Mouse (Mus musculus) embryo, embryonic 10.5 days (tissue): ENCODE data around the gene Nrxn2.
A peak's percentile ranks its signal among the peaks of the same experiment; 100 is the strongest.

Experiments used
- DNase-seq: peaks from one replicate; pipeline ENCODE4 v3.0.0-alpha.2; 2015; ENCODE audit warnings: low spot score

The Nrxn2 gene

DNA sequence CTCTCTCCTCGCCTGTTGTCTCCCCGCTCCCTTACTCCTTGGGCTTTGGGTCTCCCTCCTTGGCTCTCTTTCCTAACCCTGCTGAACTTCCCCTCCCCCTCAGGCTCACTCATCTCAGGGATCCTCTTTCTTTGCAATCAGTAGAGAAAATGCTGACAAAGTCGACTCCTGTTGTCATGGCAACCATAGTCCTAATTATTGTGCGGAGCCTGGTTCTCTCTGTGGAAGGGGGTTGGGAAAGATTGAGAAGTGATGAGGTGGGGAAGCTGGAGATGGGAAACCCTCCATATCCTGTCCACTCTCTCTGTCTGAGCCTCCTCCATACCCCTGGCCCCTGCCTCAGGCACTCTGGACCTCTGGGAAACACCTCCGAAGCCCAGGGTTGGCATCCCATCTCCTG, 100.1 kb downstream of the Nrxn2 start:
- peak; percentile 81 for DNase-seq

DNA sequence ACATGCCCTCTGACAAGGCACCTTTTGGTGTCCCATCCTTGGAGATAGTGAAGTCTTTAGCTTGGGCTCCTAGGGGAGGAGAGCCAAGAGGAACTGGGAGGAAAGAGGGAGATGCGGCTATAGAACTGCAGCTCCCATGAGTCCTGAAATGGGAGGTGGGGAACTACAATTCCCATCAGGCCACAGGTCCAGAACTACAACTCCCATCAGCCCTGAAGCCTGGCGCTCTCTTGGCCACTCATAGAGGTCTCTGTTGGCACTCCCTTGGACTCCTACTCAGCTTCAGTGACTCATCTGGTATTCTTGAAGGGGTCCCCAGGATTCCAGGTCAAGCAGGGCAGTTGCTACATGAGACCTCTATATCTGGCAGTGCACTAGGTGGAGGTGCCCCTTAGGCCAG, 101.0 kb downstream of the Nrxn2 start:
- peak; percentile 57 for DNase-seq

DNA sequence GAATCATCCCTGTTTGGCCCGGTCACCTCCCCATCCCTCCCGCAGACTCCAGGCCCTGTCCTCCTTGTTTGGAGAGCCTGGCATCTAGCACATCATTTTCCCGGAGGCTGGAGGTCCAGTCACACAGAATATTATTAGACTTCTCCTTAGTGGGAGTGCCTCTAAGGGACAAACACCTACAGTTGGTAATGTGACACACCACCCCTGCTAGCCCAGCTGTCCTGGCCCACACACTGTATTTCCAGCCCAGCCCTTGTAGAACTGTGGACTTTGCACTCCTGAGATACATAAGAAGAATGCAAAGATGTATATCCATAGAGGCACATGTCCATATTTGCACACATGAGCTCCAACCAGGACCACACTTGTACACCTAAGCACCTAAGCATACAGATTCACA, 103.1 kb downstream of the Nrxn2 start:
- no peak for DNase-seq

DNA sequence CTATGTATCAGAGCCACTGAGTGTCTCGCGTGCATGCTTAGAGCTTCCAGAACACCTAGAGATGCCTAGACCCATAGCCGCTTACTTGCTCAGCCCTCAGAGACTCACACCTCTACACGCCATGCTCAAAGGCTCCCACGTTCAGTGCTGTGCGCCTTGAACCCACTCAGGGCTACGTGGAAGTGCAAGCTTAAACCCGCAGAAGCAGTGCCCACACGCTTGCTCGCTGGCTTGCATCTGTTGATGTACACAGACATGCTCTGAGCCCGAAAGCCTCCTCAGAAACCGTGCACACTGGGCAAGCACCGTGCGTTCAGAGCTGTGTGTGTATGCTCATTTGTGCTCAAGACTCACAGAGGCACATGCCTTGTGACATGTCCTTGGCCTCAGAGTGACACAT, 103.8 kb downstream of the Nrxn2 start:
- no peak for DNase-seq

DNA sequence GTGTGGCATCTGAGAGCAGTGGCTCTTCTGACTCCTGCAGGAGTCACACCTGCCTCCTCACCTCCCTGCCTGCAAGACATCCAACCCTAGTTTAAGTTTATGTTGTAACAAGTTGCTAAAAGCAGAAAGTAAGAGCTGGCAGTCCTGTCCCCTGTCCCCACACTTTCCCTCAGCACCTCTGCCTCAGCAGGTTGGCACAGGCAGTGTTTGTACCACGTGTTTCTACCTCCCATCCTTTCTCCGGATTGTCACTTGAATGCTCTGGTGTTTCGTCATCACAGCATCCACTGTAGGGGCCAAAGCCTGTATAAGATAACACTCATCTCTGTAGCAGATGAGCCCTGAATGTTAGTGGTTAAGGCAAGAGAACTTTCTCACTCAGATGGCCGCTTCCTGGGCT, 106.5 kb downstream of the Nrxn2 start:
- DNase-seq = no peak

DNA sequence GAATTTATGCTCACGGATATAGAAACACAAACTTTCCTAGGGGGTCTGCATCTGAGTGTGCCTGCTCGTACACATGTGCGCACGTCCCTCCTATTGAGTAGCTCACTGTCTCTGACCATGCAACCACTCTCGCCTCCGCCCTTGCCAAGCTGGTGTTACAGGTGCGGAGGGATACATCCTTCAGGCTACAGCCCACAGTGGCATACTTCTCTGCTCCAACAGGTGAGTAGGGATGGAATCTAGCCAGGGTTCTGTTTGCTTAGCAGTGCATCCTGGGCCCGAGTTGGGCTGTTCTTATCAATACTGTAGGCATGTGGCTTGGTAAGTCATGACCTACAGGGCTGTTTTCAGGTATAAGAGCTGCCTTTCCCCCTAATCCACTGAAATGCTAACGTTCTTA, 107.5 kb downstream of the Nrxn2 start:
- no peak for DNase-seq

DNA sequence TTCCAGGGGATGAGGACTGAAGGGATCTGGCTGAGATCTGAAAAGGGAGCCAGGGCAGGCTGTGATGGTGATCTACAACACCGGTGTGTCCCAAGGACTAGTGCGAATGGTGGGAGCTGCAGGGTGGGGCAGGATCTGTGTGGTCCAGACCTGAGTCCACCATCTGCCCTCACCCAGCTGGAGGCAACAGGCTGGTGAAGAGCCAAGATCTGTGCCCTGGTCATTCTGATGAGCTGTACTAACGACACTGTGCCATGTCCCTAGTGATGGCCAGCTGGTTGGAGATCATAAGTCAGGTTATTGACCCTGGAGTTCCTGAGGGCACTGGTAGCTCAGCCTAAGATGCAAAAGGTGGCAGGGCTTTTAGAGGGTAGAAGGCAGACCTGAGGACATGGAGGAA, 108.9 kb downstream of the Nrxn2 start:
- no peak for DNase-seq

DNA sequence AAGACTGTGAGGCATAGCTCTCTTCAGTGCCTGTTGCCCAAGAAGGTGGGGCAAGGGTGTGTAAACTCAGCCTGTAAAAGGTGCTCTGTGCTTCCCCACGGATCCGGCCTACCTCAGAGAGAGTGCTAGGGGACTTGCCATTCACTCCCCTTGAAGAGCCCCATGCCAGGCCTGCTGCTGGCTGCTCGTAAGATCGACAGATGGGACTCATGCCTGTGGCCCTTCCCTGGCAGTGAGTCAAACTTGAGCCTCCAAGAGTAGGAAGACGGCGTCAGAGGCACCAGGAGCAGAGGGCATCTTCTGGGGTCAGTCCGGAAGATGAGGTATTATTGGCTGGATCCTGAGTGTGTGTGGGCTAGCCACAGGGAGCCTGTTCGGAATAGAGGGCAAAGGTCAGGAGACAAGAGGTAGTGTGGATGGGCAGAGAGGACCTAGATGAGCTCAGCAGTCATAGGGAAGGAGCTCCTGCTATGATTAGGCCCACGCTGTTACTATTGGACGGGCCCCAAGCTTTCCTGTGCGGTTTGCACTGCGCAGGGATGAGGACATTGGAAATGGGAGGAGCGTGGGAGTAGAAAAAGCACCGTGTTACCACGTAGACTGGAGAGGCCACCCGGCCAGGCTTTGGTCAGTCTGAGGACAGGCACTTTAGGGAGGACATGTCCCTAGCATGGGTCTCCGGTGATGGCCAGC, 109.5 kb downstream of the Nrxn2 start:
- no peak for DNase-seq

DNA sequence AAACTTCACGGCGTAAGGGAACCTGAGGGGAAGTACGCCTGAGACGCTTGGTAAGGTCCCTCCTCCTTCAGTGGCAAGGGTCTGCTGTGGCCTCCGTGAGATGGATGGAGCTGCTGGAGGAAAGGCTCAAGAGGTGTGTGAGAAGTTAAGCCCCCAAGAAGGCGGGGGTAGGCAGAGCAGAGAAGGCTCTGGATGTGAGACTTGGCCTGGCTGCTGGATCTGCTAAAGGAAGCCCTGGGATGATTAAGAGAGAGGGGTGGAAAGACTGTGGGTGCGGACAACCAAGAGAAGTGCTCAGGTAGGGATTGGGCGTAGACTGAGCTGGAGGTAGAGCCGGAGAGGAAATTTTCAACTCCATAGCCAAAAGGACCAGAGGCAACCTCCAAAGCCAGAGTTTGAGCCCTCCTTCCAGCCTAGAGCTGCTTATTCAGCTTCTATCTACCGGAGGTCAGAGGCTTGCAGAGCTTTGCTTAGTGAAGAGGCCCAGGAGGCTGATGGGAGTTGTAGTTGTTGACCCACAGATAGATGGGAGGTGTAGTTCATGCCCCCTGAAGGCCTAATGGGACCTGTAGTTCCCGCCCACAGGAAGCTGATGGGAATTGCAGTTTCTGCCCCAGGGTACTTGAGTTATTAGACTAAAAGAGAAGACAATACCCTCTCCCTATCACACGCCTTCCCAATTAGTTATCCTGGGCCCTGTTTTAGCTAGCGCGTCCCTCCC, 110.9 kb downstream of the Nrxn2 start:
- peak; percentile 90 for DNase-seq

DNA sequence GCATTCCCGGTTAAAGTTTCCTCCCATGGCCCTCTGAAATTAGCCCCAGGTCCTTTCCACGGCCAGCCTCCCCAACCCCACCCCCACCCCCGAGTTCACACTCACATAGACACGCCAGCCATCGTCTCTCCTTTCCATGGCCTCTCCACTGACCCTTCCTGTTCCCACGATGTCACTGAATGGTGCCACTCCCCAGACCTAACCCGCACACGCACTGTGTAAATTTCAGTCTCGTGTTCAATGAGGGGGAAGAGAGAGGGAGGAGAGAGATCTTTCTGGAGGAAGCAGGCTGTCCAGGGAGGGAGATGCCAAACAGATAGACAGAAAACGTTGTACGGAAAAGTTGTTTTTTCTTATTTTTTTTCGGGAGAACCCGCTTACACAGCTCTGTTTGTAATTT, 111.8 kb downstream of the Nrxn2 start:
- DNase-seq = peak; percentile 61

DNA sequence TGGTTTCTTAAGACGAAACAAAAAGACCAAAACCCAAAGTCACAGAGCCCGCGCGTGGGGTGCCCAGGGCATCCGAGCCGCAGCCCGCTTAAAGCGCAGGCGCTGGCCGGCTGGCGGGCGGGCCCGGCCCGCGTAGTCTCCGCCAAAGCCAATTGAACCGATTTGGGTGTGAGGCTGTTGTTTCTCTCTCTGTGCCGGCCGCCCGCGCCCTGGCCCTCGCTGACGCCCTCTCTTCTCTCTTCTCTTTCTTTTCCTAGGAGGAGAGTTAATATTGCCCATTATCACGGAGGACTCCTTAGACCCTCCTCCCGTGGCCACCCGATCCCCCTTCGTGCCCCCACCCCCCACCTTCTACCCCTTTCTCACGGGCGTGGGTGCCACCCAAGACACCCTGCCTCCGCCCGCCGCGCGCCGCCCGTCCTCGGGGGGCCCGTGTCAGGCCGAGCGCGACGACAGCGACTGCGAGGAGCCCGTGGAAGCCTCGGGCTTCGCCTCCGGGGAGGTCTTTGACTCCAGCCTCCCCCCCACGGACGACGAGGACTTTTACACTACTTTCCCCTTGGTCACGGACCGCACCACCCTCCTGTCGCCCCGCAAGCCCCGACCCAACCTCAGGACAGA, 112.6 kb downstream of the Nrxn2 start:
- DNase-seq = peak; percentile 72

DNA sequence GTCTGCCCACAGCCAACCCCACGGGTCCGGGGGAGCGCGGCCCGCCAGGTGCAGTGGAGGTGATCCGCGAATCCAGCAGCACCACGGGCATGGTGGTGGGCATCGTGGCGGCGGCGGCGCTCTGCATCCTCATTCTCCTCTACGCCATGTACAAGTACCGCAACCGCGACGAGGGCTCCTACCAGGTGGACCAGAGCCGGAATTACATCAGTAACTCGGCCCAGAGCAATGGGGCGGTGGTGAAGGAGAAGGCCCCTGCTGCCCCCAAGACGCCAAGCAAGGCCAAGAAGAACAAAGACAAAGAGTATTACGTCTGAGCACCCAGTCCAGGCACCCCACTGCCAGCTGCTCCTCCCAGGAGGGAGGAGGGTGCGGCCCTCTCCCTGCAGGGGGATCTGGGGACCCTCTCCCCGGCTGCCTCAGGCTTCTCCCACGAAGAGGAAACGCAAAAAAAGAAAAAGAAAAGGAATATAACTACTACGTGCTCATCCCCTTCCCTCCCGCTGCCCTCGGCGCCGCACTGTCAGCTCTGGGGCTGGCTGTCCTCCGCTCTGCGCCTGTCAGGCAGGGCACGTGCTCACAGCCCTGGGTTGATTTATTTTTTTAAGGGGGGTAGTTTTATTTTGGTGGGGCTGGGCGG, 113.4 kb downstream of the Nrxn2 start:
- peak; percentile 69 for DNase-seq

DNA sequence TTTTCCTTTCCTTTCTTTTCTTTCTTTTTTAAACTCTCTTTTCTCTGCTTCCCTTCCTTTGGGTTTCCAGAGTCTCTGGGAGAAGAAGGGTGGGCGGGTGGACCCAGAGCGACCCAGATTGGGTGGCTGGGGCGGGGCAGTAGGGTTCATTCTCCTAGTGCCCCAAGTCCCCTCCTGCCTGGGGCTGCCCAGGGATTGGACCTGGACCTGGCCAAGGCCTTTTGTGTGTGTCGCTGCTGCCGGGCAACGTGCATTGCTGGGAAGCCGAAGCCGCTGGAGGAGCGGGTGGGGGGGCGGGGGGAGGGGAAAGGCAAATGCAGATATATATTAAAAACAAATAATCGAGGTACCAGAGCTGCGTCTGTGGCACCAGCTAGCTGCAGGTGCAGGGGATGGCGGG, 114.1 kb downstream of the Nrxn2 start:
- DNase-seq = peak; percentile 60

DNA sequence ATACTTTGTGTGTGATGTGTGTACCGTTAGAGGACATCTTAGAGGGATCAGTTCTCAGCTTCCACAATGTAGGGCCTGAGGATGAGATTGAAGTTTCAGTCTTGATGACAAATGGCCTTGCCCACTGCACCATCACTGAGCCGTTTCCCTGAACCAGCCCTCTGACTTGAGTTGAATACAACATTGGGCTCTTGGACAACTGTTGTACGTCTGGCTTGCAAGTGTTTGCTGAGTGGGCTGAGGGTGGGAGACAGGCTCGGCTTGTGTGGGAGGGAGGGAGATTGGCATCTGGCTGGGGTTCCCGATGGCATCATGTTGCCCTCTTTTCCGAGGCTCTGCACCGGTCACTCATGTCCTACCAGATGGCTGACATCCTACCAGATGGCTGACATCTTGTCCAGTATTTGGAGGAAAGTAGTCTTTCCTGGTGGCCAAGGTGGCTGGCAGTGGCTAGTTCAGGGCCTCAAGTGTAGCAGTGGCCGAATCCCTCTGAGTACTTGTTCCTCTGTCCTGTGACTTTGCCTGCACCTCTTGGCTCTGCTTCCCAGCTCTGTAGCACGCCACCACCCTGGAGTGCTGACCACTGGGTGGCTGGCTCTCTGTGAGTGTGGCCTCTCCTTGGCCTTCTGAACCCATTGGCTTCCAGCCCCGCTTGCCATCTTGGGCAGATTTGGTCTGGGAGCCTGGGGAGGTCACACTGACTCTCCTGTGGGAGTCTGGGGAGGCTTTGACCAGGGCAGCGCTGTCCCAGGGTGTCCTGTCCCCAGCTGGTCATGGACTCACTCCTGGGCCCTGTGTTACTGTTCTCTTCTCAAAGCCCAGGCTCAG, 115.0 kb downstream of the Nrxn2 start:
- DNase-seq = no peak

DNA sequence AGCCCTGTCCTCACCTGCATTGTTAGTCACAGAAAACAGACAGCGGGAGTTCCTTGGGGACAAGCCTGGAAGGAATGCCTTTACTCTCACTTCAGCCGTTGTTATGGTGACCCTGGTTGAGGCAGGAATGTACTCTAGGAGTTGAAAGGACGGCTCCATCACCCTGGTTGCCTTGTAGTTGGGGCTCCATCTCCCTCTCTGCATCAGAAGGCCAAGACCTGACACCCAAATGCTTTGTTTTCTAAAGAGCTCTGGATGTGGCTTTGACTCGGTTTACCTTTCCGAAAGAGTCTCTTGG, 115.5 kb downstream of the Nrxn2 start:
- DNase-seq = peak; percentile 45

DNA sequence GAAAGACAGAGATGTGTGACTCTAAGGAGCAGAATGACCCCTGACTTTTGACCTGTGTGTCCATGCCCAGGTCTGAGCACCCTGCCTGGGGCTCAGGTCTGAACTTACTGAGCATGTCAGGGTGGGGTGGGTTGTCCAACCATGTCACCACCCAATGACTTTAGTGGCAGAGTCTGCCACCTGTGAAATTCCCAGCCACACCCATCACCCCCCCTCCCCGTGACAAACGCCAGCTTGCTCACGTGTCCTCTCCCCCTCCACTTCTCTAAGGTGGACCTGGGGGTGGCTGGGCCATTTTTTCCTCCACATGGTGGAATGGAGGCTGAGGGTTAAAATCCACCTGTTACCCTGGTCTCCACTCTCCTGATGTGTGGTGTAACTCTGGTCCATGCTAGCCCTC, 117.7 kb downstream of the Nrxn2 start:
- no peak for DNase-seq

DNA sequence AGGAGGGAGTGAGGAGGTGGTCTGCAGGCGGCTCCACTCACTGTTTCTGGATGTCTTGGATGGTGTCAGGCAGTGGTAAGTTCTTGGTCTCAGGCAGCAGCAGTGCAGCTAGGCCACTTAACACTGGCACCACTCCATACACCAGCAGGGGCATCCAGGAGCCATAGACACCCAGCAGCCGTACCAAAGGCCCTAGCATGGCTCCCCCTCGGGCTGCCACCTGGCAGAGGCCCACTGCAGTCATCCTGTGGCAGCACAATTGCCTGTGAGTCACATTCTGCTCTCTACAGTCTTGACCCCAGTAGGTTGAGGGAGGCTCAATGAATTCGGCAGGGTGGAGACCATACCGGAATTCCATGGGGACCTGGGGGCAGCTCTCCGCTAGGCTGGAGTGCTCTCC, 118.2 kb downstream of the Nrxn2 start:
- no peak for DNase-seq

DNA sequence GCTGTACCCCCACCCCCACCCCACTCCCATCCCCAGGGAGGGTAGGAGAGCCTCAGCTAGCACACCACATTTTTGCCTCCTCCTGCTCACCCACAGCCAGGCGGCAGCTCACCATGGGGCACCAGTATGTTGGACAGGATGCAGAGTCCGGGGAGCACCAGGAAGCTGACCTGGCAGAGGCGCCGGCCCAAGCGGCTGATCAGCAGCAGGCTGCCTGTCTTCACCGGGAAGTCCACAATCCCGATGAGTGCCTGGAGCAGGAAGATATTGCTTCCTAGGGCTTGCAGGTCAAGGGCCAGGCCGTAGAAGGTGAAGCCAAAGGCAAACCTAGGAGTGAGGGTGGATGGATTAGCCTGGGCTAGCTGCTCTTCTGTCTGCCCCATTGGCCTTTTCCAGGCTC, 119.0 kb downstream of the Nrxn2 start:
- DNase-seq = no peak

DNA sequence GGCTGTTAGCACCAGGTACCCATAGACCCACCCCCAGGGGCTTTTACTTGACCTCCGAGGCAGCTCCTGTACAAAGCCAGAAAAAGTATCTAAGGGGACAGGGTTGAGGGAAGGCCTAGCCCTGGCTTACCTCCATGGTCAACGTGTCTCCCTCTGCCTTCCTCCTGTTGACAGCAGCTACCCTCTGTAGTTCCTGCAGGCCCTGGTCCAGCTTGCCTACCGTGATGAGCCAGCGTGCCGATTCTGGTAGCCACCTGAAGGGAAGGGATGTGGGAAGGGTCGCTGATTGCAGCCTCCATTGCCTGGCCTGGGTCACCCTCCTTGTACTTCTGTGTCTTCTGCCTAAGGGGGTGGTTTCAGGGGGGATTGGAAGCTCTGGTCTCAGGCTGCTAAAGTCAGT, 120.0 kb downstream of the Nrxn2 start:
- DNase-seq = no peak

DNA sequence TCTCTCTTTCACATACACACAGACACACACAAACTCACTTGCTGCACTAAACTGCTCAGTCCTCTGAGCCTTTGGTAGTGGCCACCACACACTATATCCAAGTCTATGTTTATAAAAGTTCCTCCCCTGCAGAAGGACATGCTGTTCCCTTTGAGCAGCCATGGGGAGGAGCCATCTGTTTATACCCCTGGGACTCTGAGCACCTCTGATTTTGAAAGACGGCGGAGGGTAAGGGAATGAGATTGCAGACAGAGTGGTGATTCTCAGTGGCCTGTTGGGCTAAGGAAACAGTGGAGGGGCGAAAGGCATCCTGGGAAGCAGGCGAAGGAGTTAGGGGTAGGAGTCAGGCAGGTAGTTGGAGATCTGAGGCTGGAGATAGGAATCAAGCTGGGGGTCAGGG, 121.1 kb downstream of the Nrxn2 start:
- DNase-seq = no peak

DNA sequence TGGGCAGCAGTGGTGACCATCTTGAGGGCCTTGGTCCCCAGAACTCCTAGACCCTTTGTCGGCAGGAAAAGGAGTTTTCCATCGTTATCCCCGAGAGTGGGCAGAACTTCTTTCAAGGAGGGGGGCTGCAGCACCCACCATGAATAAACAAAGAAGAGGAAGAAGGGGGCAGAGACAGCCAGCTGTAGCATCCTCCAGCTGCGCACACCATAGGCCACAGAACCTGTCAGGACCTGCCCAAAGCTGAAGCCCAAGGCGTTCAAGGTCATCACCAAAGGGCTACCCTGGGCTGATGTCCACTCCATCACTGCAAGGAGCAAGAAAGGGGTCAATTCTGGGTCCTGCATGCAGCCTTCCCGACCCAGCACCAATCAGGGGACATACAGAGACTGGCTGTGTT, 121.7 kb downstream of the Nrxn2 start:
- DNase-seq = no peak

DNA sequence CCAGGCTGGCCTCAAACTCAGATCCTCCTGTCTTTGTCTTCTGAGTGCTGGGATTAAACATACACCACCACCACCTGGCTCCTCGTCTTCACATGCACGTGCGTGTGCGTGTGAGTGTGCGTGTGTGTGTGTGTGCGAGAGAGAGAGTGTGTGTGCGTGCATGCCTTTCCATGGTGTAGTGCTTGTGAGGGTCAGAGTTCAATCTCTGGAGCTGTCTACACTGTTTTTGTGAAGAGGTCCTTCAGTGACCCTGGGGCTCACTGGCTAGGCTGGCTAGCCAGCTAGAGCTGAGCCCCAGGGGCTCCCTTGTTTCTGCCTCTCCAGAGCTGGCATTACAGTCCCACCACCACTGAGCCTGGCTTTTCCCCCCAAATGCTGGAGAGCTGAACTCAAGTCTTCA, 123.0 kb downstream of the Nrxn2 start:
- no peak for DNase-seq
